Mouse (Mus musculus) embryonic facial prominence, embryonic 11.5 days (tissue): Measurements from ENCODE around the gene Tns3. TPM values are rescaled to one million over a fixed set of nuclear protein-coding genes. Genes with fewer than 3 reads are reported as not detected.

Experiments
- ATAC-seq: fragments of 200-750 bp; cut with Nextera tagmentation; replicated peaks from 2 replicates; pipeline ENCODE4 v1.8.0; 2017; ENCODE audit warnings: low read depth; ENCODE audit not compliant: insufficient number of reproducible peaks, low FRiP score, low TSS enrichment
- DNase-seq: peaks from one replicate; pipeline ENCODE4 v3.0.0-alpha.2; 2015; ENCODE audit warnings: low spot score
- H3K27ac ChIP-seq: fragments of 300-500 bp; sonication (generic); replicated peaks from 2 replicates; pipeline ENCODE4 v1.5.1; 2014; ENCODE audit warnings: mild to moderate bottlenecking, low read depth, low read length, control low read depth
- H3K27me3 ChIP-seq: fragments of 300-500 bp; sonication (generic); 2 replicates; pipeline ENCODE4 v1.6.1; 2014; ENCODE audit warnings: mild to moderate bottlenecking, low read length, moderate library complexity, mixed read lengths; ENCODE audit not compliant: control insufficient read depth, insufficient read depth
- H3K36me3 ChIP-seq: fragments of 300-500 bp; sonication (generic); replicated peaks from 2 replicates; pipeline ENCODE4 v1.6.1; 2014; ENCODE audit warnings: low read depth, mild to moderate bottlenecking, low read length, moderate library complexity, mixed read lengths; ENCODE audit not compliant: control insufficient read depth, insufficient read depth
- H3K4me1 ChIP-seq: fragments of 300-500 bp; sonication (generic); 2 replicates; pipeline ENCODE4 v1.6.1; 2014; ENCODE audit warnings: low read length, mixed read lengths; ENCODE audit not compliant: control insufficient read depth, insufficient read depth
- H3K4me2 ChIP-seq: fragments of 300-500 bp; sonication (generic); 2 replicates; pipeline ENCODE4 v1.6.1; 2014; ENCODE audit warnings: low read depth, mild to moderate bottlenecking, control low read depth, low read length, moderate library complexity
- H3K4me3 ChIP-seq: fragments of 300-500 bp; sonication (generic); 2 replicates; pipeline ENCODE4 v1.5.1; 2014; ENCODE audit warnings: low read depth, low read length, control low read depth
- H3K9ac ChIP-seq: fragments of 300-500 bp; sonication (generic); replicated peaks from 2 replicates; pipeline ENCODE4 v1.6.1; 2014; ENCODE audit warnings: mild to moderate bottlenecking, control low read depth, low read length
- H3K9me3 ChIP-seq: fragments of 300-500 bp; sonication (generic); replicated peaks from 2 replicates; pipeline ENCODE4 v1.6.1; 2016; ENCODE audit warnings: mild to moderate bottlenecking, low read length, inconsistent platforms, mixed read lengths; ENCODE audit not compliant: control insufficient read depth
- WGBS: fragments of 180-500 bp; shearing (Covaris S2); extraction: QIAGEN DNeasy Blood & Tissue Kit; methylation state at CpG from one replicate; pipeline ENCODE4 v1.1.7; 2014; 5-methylcytosine and 5-hydroxymethylcytosine counted together
- polyA plus RNA-seq: library from polyadenylated mRNA; unstranded; fragments of >200 nt; fragmentation: Nextera tagmentation; extraction: Ambion mirVana; gene quantifications from 2 replicates; pipeline ENCODE4 v1.2.1, GENCODE M21; 2014

Gene Tns3
- polyA plus RNA-seq, 1 experiment from 2014 or later, result 14.9 TPM

GRCm38 (mm10) chr11:8629326-8629725 is 35.0 kb downstream of the Tns3 start:
- no peak overlapping the region for H3K4me3 ChIP-seq
- peaks cover 3% of the 10 kb centered on the region for H3K4me1 ChIP-seq
- H3K9me3 ChIP-seq, result no peaks in the 10 kb centered on the region
- no peak overlapping the region for H3K4me2 ChIP-seq
- H3K27ac ChIP-seq, result no peak overlapping the region
- no peaks in the 10 kb centered on the region for H3K36me3 ChIP-seq
- no peak overlapping the region for H3K9ac ChIP-seq
- WGBS, result 82% methylated on average over 5 of the region's 5 CpGs
- H3K27me3 ChIP-seq, result no peaks in the 10 kb centered on the region
- ATAC-seq, result no peak
- no peak for DNase-seq

DNA sequence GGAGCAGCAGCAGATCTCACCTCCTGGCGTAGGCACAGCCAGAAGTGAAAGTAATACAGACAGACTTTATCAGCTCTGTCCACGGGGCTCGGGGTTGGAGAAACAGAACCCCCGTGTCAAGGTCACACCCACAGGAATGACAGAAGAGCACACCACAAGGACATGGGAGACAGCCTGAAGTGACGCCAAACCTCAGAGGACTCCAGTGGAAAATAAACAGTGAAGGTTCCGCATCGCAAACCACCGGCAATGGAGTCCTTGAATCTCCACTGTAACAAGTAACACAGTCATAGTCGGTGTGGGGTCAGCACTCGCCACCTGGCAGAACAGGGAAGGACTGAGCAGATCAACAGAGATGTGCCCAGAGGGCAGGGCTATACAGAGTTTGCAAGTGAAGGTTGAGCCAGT is 35.5 kb downstream of the Tns3 start:
- Histone ChIP-seq H3K4me2 (no peak overlapping the region), H3K4me3 (no peak overlapping the region), H3K9ac (no peak overlapping the region), H3K27me3 (no peaks in the 10 kb centered on the region), H3K9me3 (no peaks in the 10 kb centered on the region), H3K36me3 (no peaks in the 10 kb centered on the region), H3K4me1 (peaks cover 3% of the 10 kb centered on the region), H3K27ac (no peak overlapping the region)
- WGBS, result 75% methylated on average over 10 of the region's 10 CpGs
- DNase-seq, result no peak
- no peak for ATAC-seq

DNA sequence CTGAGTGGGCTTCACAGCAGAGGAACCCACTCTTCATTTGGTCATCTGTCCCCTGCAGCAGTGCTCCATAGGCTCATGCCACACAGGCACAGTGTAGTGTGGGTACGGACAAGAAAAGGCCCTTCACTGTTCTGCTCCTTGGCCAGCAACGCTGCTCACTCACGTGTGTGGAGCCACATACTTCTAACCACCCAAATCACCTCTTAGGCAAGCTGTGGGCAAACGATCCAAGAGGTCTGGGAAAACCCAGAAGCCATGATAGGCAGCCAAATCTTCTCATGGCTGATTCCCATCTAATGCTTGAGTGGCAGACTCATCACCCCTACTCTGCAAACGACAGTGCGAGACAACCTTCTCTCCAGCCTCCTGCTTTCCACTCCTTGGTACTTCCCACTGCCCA is 37.2 kb downstream of the Tns3 start:
- 91% methylated on average over 6 of the region's 6 CpGs for WGBS

GRCm38 (mm10) chr11:8626715-8627114 is 37.6 kb downstream of the Tns3 start:
- Histone ChIP-seq H3K4me1 (peaks cover 3% of the 10 kb centered on the region), H3K27me3 (no peaks in the 10 kb centered on the region), H3K27ac (no peak overlapping the region), H3K9ac (no peak overlapping the region), H3K4me3 (no peak overlapping the region), H3K9me3 (no peaks in the 10 kb centered on the region), H3K4me2 (no peak overlapping the region), H3K36me3 (no peaks in the 10 kb centered on the region)
- ATAC-seq (no peak), DNase-seq (no peak)
- 96% methylated on average over 6 of the region's 6 CpGs for WGBS

More for the DNA sequence above, 37.2 kb downstream of the Tns3 start:
- Histone ChIP-seq H3K27ac (no peak overlapping the region), H3K4me1 (peaks cover 3% of the 10 kb centered on the region), H3K27me3 (no peaks in the 10 kb centered on the region), H3K4me2 (no peak overlapping the region), H3K9me3 (no peaks in the 10 kb centered on the region), H3K9ac (no peak overlapping the region), H3K36me3 (no peaks in the 10 kb centered on the region), H3K4me3 (no peak overlapping the region)
- no peak for DNase-seq
- no peak for ATAC-seq

DNA sequence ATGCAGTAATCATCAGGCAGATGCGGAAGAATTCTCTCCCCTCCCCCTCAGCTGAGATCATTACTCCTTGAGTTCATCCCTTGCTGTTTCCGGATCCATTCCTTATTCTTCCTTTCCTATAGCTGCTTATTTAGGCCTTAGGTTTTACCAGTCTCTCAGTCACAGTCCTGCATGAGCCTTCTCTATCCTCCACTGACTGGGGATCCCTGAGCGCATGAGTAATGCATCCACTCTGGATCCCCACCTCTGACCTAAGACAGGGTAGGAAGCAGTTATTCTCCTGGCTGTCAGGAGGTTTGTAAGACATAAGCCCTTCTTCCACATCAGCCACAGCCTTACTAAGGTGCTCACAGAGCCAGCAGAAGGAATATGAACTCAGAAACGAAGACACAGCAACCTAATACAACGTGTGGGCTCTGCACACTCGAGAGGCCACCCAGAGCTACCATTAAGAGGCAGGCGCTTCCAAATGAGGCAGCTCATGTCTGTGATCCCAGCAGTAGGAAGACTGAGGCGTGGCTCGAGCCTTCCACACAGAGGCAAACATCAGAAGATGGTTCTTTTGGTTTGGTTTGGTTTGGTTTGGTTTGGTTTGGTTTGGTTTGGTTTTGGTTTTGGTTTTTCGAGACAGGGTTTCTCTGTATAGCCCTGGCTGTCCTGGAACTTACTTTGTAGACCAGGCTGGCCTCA is 38.3 kb downstream of the Tns3 start:
- no peak for ATAC-seq

DNA sequence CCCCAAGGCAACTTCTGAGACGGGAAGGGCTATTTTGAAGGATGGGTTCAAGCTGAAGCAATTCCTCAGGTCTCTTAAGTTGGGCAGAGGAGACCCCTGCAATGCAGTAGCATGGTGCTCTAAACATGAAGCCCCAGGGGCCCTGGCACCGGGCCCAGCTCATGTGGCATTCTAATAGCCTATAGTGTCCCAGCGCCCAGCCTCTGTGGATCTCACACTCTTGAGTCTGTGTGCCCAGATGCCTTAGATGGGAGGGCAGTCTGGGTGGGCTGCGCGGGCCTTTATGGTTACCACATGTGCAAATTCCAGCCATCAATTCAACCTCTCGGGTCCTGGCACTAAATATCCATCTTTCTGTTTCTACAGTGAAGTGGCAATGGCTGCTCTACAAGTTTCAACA is 38.9 kb downstream of the Tns3 start:
- H3K9me3 ChIP-seq, result no peaks in the 10 kb centered on the region
- H3K9ac ChIP-seq, result no peak overlapping the region; the same call in 1 of the 2 replicates
- H3K27me3 ChIP-seq, result no peaks in the 10 kb centered on the region
- ATAC-seq, result no peak
- DNase-seq, result peak; percentile 61
- H3K36me3 ChIP-seq, result no peaks in the 10 kb centered on the region
- peaks cover 3% of the 10 kb centered on the region for H3K4me1 ChIP-seq
- H3K27ac ChIP-seq, result peak overlapping the region; percentile 93; the same call in 1 of the 2 replicates
- 26% methylated on average over 6 of the region's 6 CpGs for WGBS
- H3K4me3 ChIP-seq, result no peak overlapping the region
- no peak overlapping the region for H3K4me2 ChIP-seq

More for the DNA sequence above, 38.3 kb downstream of the Tns3 start:
- Histone ChIP-seq H3K36me3 (no peaks in the 10 kb centered on the region), H3K9ac (no peak overlapping the region; the same call in 1 of the 2 replicates), H3K27me3 (no peaks in the 10 kb centered on the region), H3K4me3 (no peak overlapping the region), H3K9me3 (no peaks in the 10 kb centered on the region), H3K4me2 (no peak overlapping the region), H3K27ac (0 out of 2 replicates have a peak overlapping the region, but pooled peaks have one; percentile 47), H3K4me1 (peaks cover 3% of the 10 kb centered on the region)
- WGBS, result 62% methylated on average over 10 of the region's 10 CpGs
- no peak for DNase-seq

DNA sequence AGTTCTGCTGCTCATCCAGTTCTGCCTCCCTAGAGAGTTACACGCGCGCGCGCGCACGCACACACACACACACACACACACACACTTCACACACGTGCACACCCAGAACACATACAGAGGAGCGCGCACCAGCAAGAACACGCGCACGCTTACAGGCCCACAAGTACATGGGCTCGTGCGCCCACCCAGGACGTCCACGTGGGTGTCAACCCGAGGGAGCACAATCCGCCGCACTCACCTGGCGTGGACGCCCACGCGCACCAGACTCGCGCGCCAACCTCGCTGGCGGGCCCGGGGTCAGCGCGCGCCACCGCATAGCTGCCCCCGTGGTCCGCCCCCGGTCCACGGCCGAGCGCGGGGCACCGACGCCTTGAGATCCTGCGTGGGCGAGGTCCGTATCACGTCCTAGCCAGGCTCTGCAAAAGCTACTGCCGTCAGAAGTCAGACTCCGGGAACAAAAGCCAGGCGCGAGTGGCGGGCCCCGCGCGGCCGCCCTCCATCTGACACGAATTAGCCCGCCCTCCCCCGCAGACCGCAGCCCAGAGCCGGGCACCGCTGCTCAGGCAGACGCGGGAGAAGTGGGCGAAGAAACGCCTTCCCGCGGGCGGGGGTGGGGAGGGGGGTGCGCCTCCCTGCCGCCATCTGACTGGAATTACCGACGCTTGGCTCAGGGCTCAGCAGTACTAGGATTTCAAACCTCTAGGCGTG is 40.0 kb downstream of the Tns3 start:
- Histone ChIP-seq H3K27ac (peak overlapping the region; percentile 93), H3K27me3 (no peaks in the 10 kb centered on the region)
- WGBS, result under 1% methylated on average over 71 of the region's 74 CpGs

DNA sequence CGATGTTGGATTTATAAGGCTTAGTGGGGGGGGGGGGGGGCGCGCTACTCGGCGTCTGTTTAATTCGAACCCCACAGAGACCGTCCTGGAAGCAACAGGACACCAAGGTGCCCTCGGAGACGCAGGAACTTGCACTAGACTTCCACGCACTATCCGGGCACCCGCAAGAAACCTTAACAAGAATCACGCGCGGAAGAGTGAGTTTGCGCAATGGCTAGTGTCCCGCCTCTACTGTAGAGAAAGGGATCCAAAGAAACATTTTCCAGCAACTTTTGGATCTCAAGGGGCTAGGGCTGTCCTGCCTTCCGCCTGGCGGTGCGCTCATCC is 40.5 kb downstream of the Tns3 start:
- no peaks in the 10 kb centered on the region for H3K27me3 ChIP-seq
- H3K36me3 ChIP-seq, result no peaks in the 10 kb centered on the region
- H3K9me3 ChIP-seq, result no peaks in the 10 kb centered on the region
- ATAC-seq (no peak), DNase-seq (no peak)
- peaks cover 3% of the 10 kb centered on the region for H3K4me1 ChIP-seq
- peak overlapping the region; percentile 86 for H3K9ac ChIP-seq
- 2% methylated on average over 20 of the region's 20 CpGs for WGBS
- H3K4me2 ChIP-seq, result peak overlapping the region; percentile 90
- peak overlapping the region; percentile 93 for H3K27ac ChIP-seq
- peak overlapping the region; percentile 77 for H3K4me3 ChIP-seq

More for the DNA sequence above, 40.0 kb downstream of the Tns3 start:
- Histone ChIP-seq H3K4me1 (peaks cover 3% of the 10 kb centered on the region), H3K9me3 (no peaks in the 10 kb centered on the region), H3K36me3 (no peaks in the 10 kb centered on the region), H3K9ac (peak overlapping the region; percentile 86), H3K4me2 (peak overlapping the region; percentile 90), H3K4me3 (peak overlapping the region; percentile 77)
- ATAC-seq (peak; percentile 86), DNase-seq (peak; percentile 89)
